Mouse (Mus musculus) intestine, embryonic 15.5 days (tissue): Measurements from ENCODE around the gene Lrrfip1. TPM values are rescaled to one million over a fixed set of nuclear protein-coding genes. Genes with fewer than 3 reads are reported as not detected.

Experiments used
- ATAC-seq: fragments of 200-750 bp; cut with Nextera tagmentation; 2 replicates; pipeline ENCODE4 v1.8.0; 2017; ENCODE audit warnings: moderate TSS enrichment, moderate library complexity
- H3K27ac ChIP-seq: fragments of 300-500 bp; sonication (generic); 2 replicates; pipeline ENCODE4 v1.5.1; 2015; ENCODE audit warnings: mild to moderate bottlenecking, inconsistent platforms
- H3K27me3 ChIP-seq: fragments of 300-500 bp; sonication (generic); replicated peaks from 2 replicates; pipeline ENCODE4 v1.6.1; 2015; ENCODE audit warnings: inconsistent platforms
- H3K36me3 ChIP-seq: fragments of 300-500 bp; sonication (generic); 2 replicates; pipeline ENCODE4 v1.6.1; 2015; ENCODE audit warnings: inconsistent platforms
- H3K4me1 ChIP-seq: fragments of 300-500 bp; sonication (generic); replicated peaks from 2 replicates; pipeline ENCODE4 v1.6.1; 2015; ENCODE audit warnings: inconsistent platforms
- H3K4me2 ChIP-seq: fragments of 300-500 bp; sonication (generic); replicated peaks from 2 replicates; pipeline ENCODE4 v1.6.1; 2015; ENCODE audit warnings: mild to moderate bottlenecking, inconsistent platforms
- H3K4me3 ChIP-seq: fragments of 300-500 bp; sonication (generic); replicated peaks from 2 replicates; pipeline ENCODE4 v1.5.1; 2015; ENCODE audit warnings: inconsistent platforms
- H3K9ac ChIP-seq: fragments of 300-500 bp; sonication (generic); 2 replicates; pipeline ENCODE4 v1.6.1; 2015; ENCODE audit warnings: inconsistent platforms
- H3K9me3 ChIP-seq: fragments of 300-500 bp; sonication (generic); 2 replicates; pipeline ENCODE4 v1.6.1; 2016; ENCODE audit warnings: inconsistent platforms
- WGBS: fragments of 180-500 bp; shearing (Covaris S2); methylation state at CpG from one replicate; pipeline ENCODE4 v1.1.7; 2015; 5-methylcytosine and 5-hydroxymethylcytosine counted together
- polyA plus RNA-seq: library from polyadenylated mRNA; unstranded; fragments of >200 nt; fragmentation: Nextera tagmentation; extraction: Ambion mirVana; gene quantifications from 2 replicates; pipeline ENCODE4 v1.2.1, GENCODE M21; 2015

Lrrfip1 gene
- polyA plus RNA-seq, 1 experiment from 2014 or later: 63.5 TPM

DNA sequence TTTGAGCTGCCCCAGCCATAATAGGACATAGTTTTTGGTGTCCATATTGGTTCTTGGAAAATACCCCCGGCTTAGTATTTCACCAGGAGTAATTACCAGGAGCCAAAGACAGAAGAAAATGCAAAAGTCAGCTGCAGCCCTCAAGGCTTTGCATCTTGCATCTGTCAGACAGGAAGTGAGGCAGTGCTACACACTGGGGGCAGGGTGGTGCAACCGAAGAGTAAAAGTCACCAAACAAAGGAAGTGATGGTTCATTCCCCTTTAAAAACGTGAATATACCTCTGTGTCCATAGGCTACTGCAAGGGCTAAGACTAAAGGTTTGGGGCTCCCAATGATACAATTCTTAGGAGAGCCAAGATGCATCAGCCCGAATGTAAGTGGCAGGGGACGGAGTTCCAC is 98.0 kb downstream of the Lrrfip1 start:
- Histone ChIP-seq H3K4me1 (peaks cover 17% of the 10 kb centered on the region; the same call in 1 of the 2 replicates), H3K9me3 (no peaks in the 10 kb centered on the region), H3K9ac (no peak overlapping the region), H3K4me2 (no peak overlapping the region), H3K27ac (no peak overlapping the region), H3K36me3 (no peaks in the 10 kb centered on the region), H3K4me3 (no peak overlapping the region), H3K27me3 (no peaks in the 10 kb centered on the region)
- ATAC-seq: no peak
- WGBS: 63% methylated on average over 5 of the region's 5 CpGs

DNA sequence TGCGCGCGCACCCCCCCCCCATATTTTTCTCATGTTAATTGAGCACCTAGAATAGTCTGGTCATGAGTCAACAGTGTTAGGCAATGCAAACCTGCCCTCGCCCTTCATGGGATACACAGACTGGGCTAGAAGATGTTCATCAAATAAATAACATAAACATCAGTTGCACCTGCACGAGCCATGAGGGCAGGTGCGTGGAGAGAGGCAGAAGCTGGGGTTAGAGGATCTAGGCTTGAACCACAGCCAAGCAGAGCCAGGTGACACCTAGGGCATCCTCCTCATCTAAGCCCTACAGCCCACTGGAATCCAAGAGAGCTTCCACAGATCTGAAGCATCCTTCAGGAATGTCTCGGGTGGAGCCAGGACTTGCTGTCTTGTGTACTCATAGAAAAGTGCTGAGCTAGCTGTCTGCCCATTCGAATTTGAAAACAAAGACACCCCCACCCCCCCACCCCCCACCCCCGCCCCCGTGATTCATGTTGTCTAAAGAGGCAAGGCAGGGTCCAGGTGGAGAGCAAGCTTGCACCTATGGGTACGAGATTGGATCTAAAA is 98.8 kb downstream of the Lrrfip1 start:
- Histone ChIP-seq H3K4me2 (no peak overlapping the region), H3K4me3 (no peak overlapping the region), H3K36me3 (no peaks in the 10 kb centered on the region), H3K27me3 (no peaks in the 10 kb centered on the region), H3K9me3 (no peaks in the 10 kb centered on the region), H3K27ac (no peak overlapping the region), H3K9ac (no peak overlapping the region), H3K4me1 (peaks cover 17% of the 10 kb centered on the region; the same call in 1 of the 2 replicates)
- ATAC-seq: no peak
- WGBS: 86% methylated on average over 11 of the region's 11 CpGs

DNA sequence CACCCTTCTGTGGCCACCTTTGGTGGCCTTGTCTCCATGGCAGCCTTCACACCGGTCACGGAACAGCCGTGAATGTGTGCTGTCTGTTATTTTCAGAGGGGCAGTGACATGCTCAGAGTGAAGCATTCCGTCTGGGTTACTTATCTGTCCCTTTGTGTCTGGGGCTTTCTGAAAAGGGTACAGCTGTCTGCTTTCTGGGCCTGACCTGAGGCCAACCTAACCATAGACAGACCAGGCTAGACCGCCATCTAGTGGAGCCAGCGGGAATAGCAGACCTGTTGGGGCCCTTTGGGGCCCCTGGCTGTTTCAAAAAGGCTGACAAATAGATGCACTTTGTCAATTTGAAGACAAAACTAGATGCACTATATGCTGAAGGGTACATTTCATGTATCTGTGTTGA is 100.3 kb downstream of the Lrrfip1 start:
- no peaks in the 10 kb centered on the region for H3K36me3 ChIP-seq
- ATAC-seq: 0 out of 2 replicates have a peak, but pooled peaks have one; percentile 27
- H3K27ac ChIP-seq: no peak overlapping the region
- no peaks in the 10 kb centered on the region for H3K9me3 ChIP-seq
- 14% methylated on average over 6 of the region's 6 CpGs for WGBS
- H3K4me1 ChIP-seq: peaks cover 17% of the 10 kb centered on the region; the same call in 1 of the 2 replicates
- H3K27me3 ChIP-seq: no peaks in the 10 kb centered on the region
- no peak overlapping the region for H3K4me3 ChIP-seq
- H3K9ac ChIP-seq: no peak overlapping the region
- H3K4me2 ChIP-seq: no peak overlapping the region

- no peak overlapping the region for H3K4me3 ChIP-seq
- ATAC-seq: no peak
- WGBS: 64% methylated on average over 11 of the region's 11 CpGs
- 0 out of 2 replicates have a peak, but pooled peaks cover under 1% of the 10 kb centered on the region for H3K36me3 ChIP-seq
- 0 out of 2 replicates have a peak, but pooled peaks cover 3% of the 10 kb centered on the region for H3K4me1 ChIP-seq
- no peaks in the 10 kb centered on the region for H3K27me3 ChIP-seq
- H3K9ac ChIP-seq: no peak overlapping the region
- no peaks in the 10 kb centered on the region for H3K9me3 ChIP-seq
- no peak overlapping the region for H3K4me2 ChIP-seq
- no peak overlapping the region for H3K27ac ChIP-seq
These were observed 103.3 kb downstream of the Lrrfip1 start for GRCm38 (mm10) chr1:91101709-91102440.

DNA sequence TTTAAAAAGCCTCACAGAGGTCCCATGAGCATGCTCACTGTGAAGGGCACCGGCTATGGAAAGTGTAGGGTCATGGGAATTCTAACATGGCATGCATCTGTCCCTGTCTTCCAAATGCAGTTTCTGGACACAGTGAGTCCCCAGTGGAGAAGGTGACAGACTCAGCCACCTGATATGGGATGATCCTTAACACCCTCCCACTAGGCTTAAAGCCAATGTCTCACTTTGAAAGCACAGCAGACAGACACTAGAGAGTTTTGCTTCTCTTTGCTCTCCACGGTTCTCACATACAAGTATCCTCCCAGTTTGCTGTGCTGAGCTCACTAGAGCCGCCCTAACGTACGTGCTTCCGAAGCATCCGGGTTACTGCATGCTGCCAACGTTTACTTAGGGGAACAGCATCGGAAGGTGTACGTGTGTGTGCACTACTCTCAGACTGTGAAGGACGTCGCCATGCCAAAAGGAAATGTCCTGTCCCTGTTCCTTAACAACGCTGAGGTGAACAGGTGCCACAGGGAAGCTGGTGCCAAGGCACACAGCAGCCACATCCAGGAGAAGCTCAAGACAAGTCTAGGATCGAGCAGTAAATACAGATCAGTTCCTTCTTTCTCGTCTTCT is 104.9 kb downstream of the Lrrfip1 start:
- H3K4me1 ChIP-seq: 0 out of 2 replicates have a peak, but pooled peaks cover 3% of the 10 kb centered on the region
- H3K9ac ChIP-seq: no peak overlapping the region

GRCm38 (mm10) chr1:91107548-91107947 is 109.0 kb downstream of the Lrrfip1 start:
- Histone ChIP-seq H3K27me3 (no peaks in the 10 kb centered on the region), H3K4me3 (no peak overlapping the region), H3K4me2 (no peak overlapping the region), H3K9me3 (no peaks in the 10 kb centered on the region), H3K27ac (no peak overlapping the region), H3K4me1 (no peaks in the 10 kb centered on the region), H3K36me3 (0 out of 2 replicates have a peak, but pooled peaks cover 10% of the 10 kb centered on the region), H3K9ac (no peak overlapping the region)
- WGBS: 71% methylated on average over 5 of the region's 5 CpGs
- ATAC-seq: no peak

More for the DNA sequence above, 104.9 kb downstream of the Lrrfip1 start:
- ATAC-seq: no peak
- no peaks in the 10 kb centered on the region for H3K9me3 ChIP-seq
- no peak overlapping the region for H3K4me3 ChIP-seq
- no peak overlapping the region for H3K4me2 ChIP-seq
- no peaks in the 10 kb centered on the region for H3K27me3 ChIP-seq
- H3K36me3 ChIP-seq: 0 out of 2 replicates have a peak, but pooled peaks cover 4% of the 10 kb centered on the region
- H3K27ac ChIP-seq: no peak overlapping the region
- whole genome bisulfite sequencing: 88% methylated on average over 15 of the region's 15 CpGs

- Histone ChIP-seq H3K4me3 (no peak overlapping the region), H3K36me3 (peaks cover 14% of the 10 kb centered on the region; the same call in 1 of the 2 replicates), H3K27ac (no peak overlapping the region), H3K4me2 (no peak overlapping the region), H3K9me3 (no peaks in the 10 kb centered on the region), H3K9ac (no peak overlapping the region), H3K27me3 (no peaks in the 10 kb centered on the region), H3K4me1 (no peaks in the 10 kb centered on the region)
- 34% methylated on average over 4 of the region's 4 CpGs for WGBS
- no peak for ATAC-seq
These were observed 110.8 kb downstream of the Lrrfip1 start for GRCm38 (mm10) chr1:91109302-91109701.

- 92% methylated on average over 14 of the region's 14 CpGs for WGBS
- no peak for ATAC-seq
- Histone ChIP-seq H3K4me1 (no peaks in the 10 kb centered on the region), H3K9me3 (no peaks in the 10 kb centered on the region), H3K9ac (no peak overlapping the region), H3K4me2 (no peak overlapping the region), H3K27me3 (no peaks in the 10 kb centered on the region), H3K36me3 (peaks cover 11% of the 10 kb centered on the region; the same call in 1 of the 2 replicates), H3K27ac (no peak overlapping the region), H3K4me3 (no peak overlapping the region)
These were observed 113.6 kb downstream of the Lrrfip1 start for GRCm38 (mm10) chr1:91112171-91112570.

DNA sequence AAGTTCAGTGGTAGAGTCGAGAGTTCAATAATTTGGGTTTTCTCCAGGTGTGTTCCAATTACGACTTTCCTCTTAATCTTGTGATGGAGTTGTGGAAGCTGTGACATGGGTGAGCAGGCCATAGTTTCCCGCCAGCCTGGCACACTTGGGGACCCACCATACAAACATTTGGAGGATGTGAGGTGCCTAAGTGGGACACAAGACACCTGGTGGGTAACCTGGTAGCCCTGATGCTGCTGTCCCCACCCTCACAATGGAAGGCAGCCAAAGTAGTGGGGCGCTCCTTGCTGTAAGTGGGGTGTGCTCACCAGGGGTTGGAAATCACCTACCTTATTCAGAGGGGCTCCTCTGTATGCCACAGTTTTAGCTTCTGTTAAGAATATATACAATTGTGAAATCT is 114.1 kb downstream of the Lrrfip1 start:
- no peak for ATAC-seq
- Histone ChIP-seq H3K36me3 (peaks cover 10% of the 10 kb centered on the region; the same call in 1 of the 2 replicates), H3K9me3 (no peaks in the 10 kb centered on the region)

GRCm38 (mm10) chr1:91122121-91122520 is 123.6 kb downstream of the Lrrfip1 start:
- WGBS: 68% methylated on average over 11 of the region's 11 CpGs
- Histone ChIP-seq H3K27me3 (no peaks in the 10 kb centered on the region), H3K4me2 (no peak overlapping the region), H3K9me3 (no peaks in the 10 kb centered on the region), H3K4me1 (no peaks in the 10 kb centered on the region), H3K27ac (no peak overlapping the region), H3K36me3 (peaks cover 22% of the 10 kb centered on the region), H3K4me3 (no peak overlapping the region), H3K9ac (no peak overlapping the region)
- no peak for ATAC-seq

More for the DNA sequence above, 114.1 kb downstream of the Lrrfip1 start:
- no peak overlapping the region for H3K4me3 ChIP-seq
- no peak overlapping the region for H3K9ac ChIP-seq
- no peak overlapping the region for H3K27ac ChIP-seq
- no peak overlapping the region for H3K4me2 ChIP-seq
- H3K4me1 ChIP-seq: no peaks in the 10 kb centered on the region
- H3K27me3 ChIP-seq: no peaks in the 10 kb centered on the region
- WGBS: 95% methylated on average over 4 of the region's 4 CpGs

DNA sequence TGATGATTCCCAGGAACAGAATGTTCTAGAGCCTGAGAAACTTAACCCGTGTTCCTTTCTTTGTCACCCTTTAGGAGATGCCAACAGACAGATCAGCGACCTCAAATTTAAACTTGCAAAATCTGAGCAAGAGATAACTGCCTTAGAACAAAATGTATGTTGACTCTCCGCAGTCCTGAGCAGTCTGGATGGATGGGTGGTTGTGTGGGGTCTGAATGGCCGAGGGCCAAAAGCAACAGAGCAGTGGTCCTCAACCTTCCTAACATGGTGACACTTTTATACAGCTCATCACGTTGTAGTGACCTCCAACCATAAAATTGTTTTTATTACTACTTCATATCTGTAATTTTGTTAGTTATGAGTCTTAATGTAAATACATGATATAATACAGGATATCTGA is 124.5 kb downstream of the Lrrfip1 start:
- Histone ChIP-seq H3K9ac (no peak overlapping the region), H3K27ac (no peak overlapping the region), H3K27me3 (no peaks in the 10 kb centered on the region), H3K36me3 (peaks cover 24% of the 10 kb centered on the region), H3K4me2 (no peak overlapping the region), H3K9me3 (no peaks in the 10 kb centered on the region), H3K4me3 (no peak overlapping the region), H3K4me1 (no peaks in the 10 kb centered on the region)
- ATAC-seq: no peak
- WGBS: 88% methylated on average over 5 of the region's 5 CpGs

DNA sequence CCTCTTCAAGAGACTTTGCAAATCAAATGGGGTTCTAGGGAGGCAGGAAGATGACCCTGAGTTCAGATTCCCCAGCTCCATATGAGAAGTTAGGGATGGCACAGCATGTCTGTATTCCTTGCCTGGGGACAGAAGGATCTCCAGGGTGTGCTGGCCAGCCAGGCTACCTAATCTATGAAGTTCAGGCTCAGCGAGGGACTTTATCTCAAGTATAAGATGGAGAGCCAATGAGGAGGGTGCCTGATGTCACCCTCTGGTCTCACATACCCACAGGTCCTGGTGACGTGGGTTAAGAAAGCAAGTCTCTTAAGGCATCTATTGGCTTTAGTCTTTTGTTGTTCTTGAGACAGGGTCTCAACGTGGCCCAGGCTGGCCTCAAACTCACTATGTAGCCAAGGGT is 124.9 kb downstream of the Lrrfip1 start:
- no peak overlapping the region for H3K27ac ChIP-seq
- H3K36me3 ChIP-seq: peaks cover 28% of the 10 kb centered on the region
- ATAC-seq: no peak
- no peak overlapping the region for H3K4me2 ChIP-seq
- WGBS: 90% methylated on average over 3 of the region's 3 CpGs
- no peaks in the 10 kb centered on the region for H3K9me3 ChIP-seq
- H3K9ac ChIP-seq: no peak overlapping the region
- no peaks in the 10 kb centered on the region for H3K27me3 ChIP-seq
- no peak overlapping the region for H3K4me3 ChIP-seq
- no peaks in the 10 kb centered on the region for H3K4me1 ChIP-seq
